Mouse (Mus musculus): ENCODE measurements around the gene Pop7. TPM values are rescaled to one million over a fixed set of nuclear protein-coding genes. Genes with fewer than 3 reads are reported as not detected.

Pop7 gene
- polyA plus RNA-seq, 1 experiment = 63.5 TPM

GRCm38 (mm10) chr5:137541768-137542540, 39.6 kb upstream of the Pop7 start:
- H3K36me3 ChIP-seq (ENCODE audit: control insufficient read depth, insufficient read depth) = no peaks in the 10 kb centered on the region
- no peak overlapping the region for H3K4me3 ChIP-seq (ENCODE audit: insufficient read depth, poor library complexity, severe bottlenecking)
- no peak overlapping the region for H3ac ChIP-seq (ENCODE audit: control insufficient read depth, insufficient read length, low read depth)
- H3K27me3 ChIP-seq (ENCODE audit: control insufficient read depth, insufficient read depth, insufficient read length) = peaks cover 10% of the 10 kb centered on the region
- H3K79me3 ChIP-seq (ENCODE audit: low read depth) = no peaks in the 10 kb centered on the region
- H3K79me2 ChIP-seq (ENCODE audit: control insufficient read depth, insufficient read depth) = no peaks in the 10 kb centered on the region
- TF ChIP-seq MAX (IDR thresholded peaks at IDR 0.05) (no peak), FOSL1 (IDR thresholded peaks at IDR 0.05; ENCODE audit: insufficient read depth, low read length, poor library complexity, severe bottlenecking) (no peak), CEBPB (IDR thresholded peaks at IDR 0.05; ENCODE audit: low read depth) (no peak), MYOD1 (IDR thresholded peaks at IDR 0.05; ENCODE audit: control insufficient read depth, insufficient read length, low read depth) (no peak), CTCF (IDR thresholded peaks at IDR 0.05; ENCODE audit: control insufficient read depth, insufficient read depth, insufficient read length) (no peak), MYOG (IDR thresholded peaks at IDR 0.05; ENCODE audit: control insufficient read depth, extremely low read depth, insufficient read length) (no peak), USF1 (IDR thresholded peaks at IDR 0.05; ENCODE audit: low read depth) (no peak)

- Histone ChIP-seq H3ac (ENCODE audit: control insufficient read depth, insufficient read length, low read depth) (no peak overlapping the region), H3K4me3 (ENCODE audit: insufficient read depth, poor library complexity, severe bottlenecking) (no peak overlapping the region), H3K27me3 (ENCODE audit: control insufficient read depth, insufficient read depth, insufficient read length) (peaks cover 10% of the 10 kb centered on the region), H3K36me3 (ENCODE audit: control insufficient read depth, insufficient read depth) (no peaks in the 10 kb centered on the region), H3K79me2 (ENCODE audit: control insufficient read depth, insufficient read depth) (no peaks in the 10 kb centered on the region), H3K79me3 (ENCODE audit: low read depth) (no peaks in the 10 kb centered on the region)
- TF ChIP-seq FOSL1 (IDR thresholded peaks at IDR 0.05; ENCODE audit: insufficient read depth, low read length, poor library complexity, severe bottlenecking) (no peak), CTCF (IDR thresholded peaks at IDR 0.05; ENCODE audit: control insufficient read depth, insufficient read depth, insufficient read length) (no peak), MYOG (IDR thresholded peaks at IDR 0.05; ENCODE audit: control insufficient read depth, extremely low read depth, insufficient read length) (no peak), CEBPB (IDR thresholded peaks at IDR 0.05; ENCODE audit: low read depth) (no peak), USF1 (IDR thresholded peaks at IDR 0.05; ENCODE audit: low read depth) (no peak), MAX (IDR thresholded peaks at IDR 0.05) (no peak), MYOD1 (IDR thresholded peaks at IDR 0.05; ENCODE audit: control insufficient read depth, insufficient read length, low read depth) (no peak)
Measured at GRCm38 (mm10) chr5:137540991-137541390, 38.7 kb upstream of the Pop7 start.

- no peaks in the 10 kb centered on the region for H3K36me3 ChIP-seq (ENCODE audit: control insufficient read depth, insufficient read depth)
- H3K27me3 ChIP-seq (ENCODE audit: control insufficient read depth, insufficient read depth, insufficient read length) = peaks cover 6% of the 10 kb centered on the region
- no peak overlapping the region for H3ac ChIP-seq (ENCODE audit: control insufficient read depth, insufficient read length, low read depth)
- no peaks in the 10 kb centered on the region for H3K79me3 ChIP-seq (ENCODE audit: low read depth)
- TF ChIP-seq USF1 (IDR thresholded peaks at IDR 0.05; ENCODE audit: low read depth) = no peak
- no peak for TF ChIP-seq MYOG (IDR thresholded peaks at IDR 0.05; ENCODE audit: control insufficient read depth, extremely low read depth, insufficient read length)
- TF ChIP-seq CEBPB (IDR thresholded peaks at IDR 0.05; ENCODE audit: low read depth) = no peak
- TF ChIP-seq CTCF (IDR thresholded peaks at IDR 0.05; ENCODE audit: control insufficient read depth, insufficient read depth, insufficient read length) = no peak
- no peak for TF ChIP-seq MYOD1 (IDR thresholded peaks at IDR 0.05; ENCODE audit: control insufficient read depth, insufficient read length, low read depth)
- TF ChIP-seq MAX (IDR thresholded peaks at IDR 0.05) = no peak
- no peak for TF ChIP-seq FOSL1 (IDR thresholded peaks at IDR 0.05; ENCODE audit: insufficient read depth, low read length, poor library complexity, severe bottlenecking)
- H3K4me3 ChIP-seq (ENCODE audit: insufficient read depth, poor library complexity, severe bottlenecking) = no peak overlapping the region
- no peaks in the 10 kb centered on the region for H3K79me2 ChIP-seq (ENCODE audit: control insufficient read depth, insufficient read depth)
Measured at GRCm38 (mm10) chr5:137539291-137539801, 37.0 kb upstream of the Pop7 start.

GRCm38 (mm10) chr5:137537461-137537860, 35.1 kb upstream of the Pop7 start:
- Histone ChIP-seq H3K4me3 (ENCODE audit: insufficient read depth, poor library complexity, severe bottlenecking) (no peak overlapping the region), H3K27me3 (ENCODE audit: control insufficient read depth, insufficient read depth, insufficient read length) (no peaks in the 10 kb centered on the region), H3K79me3 (ENCODE audit: low read depth) (peaks cover 3% of the 10 kb centered on the region), H3ac (ENCODE audit: control insufficient read depth, insufficient read length, low read depth) (no peak overlapping the region), H3K79me2 (ENCODE audit: control insufficient read depth, insufficient read depth) (peaks cover 5% of the 10 kb centered on the region), H3K36me3 (ENCODE audit: control insufficient read depth, insufficient read depth) (no peaks in the 10 kb centered on the region)
- TF ChIP-seq MYOD1 (IDR thresholded peaks at IDR 0.05; ENCODE audit: control insufficient read depth, insufficient read length, low read depth) (no peak), MAX (IDR thresholded peaks at IDR 0.05) (no peak), CTCF (IDR thresholded peaks at IDR 0.05; ENCODE audit: control insufficient read depth, insufficient read depth, insufficient read length) (no peak), FOSL1 (IDR thresholded peaks at IDR 0.05; ENCODE audit: insufficient read depth, low read length, poor library complexity, severe bottlenecking) (no peak), USF1 (IDR thresholded peaks at IDR 0.05; ENCODE audit: low read depth) (no peak), CEBPB (IDR thresholded peaks at IDR 0.05; ENCODE audit: low read depth) (no peak), MYOG (IDR thresholded peaks at IDR 0.05; ENCODE audit: control insufficient read depth, extremely low read depth, insufficient read length) (no peak)

GRCm38 (mm10) chr5:137535318-137535717, 33.0 kb upstream of the Pop7 start:
- TF ChIP-seq CTCF (IDR thresholded peaks at IDR 0.05; ENCODE audit: control insufficient read depth, insufficient read depth, insufficient read length) (no peak), MYOG (IDR thresholded peaks at IDR 0.05; ENCODE audit: control insufficient read depth, extremely low read depth, insufficient read length) (no peak)
- Histone ChIP-seq H3K79me3 (ENCODE audit: low read depth) (peaks cover 22% of the 10 kb centered on the region), H3K79me2 (ENCODE audit: control insufficient read depth, insufficient read depth) (peaks cover 26% of the 10 kb centered on the region), H3K27me3 (ENCODE audit: control insufficient read depth, insufficient read depth, insufficient read length) (no peaks in the 10 kb centered on the region), H3K36me3 (ENCODE audit: control insufficient read depth, insufficient read depth) (no peaks in the 10 kb centered on the region), H3K4me3 (ENCODE audit: insufficient read depth, poor library complexity, severe bottlenecking) (no peak overlapping the region), H3ac (ENCODE audit: control insufficient read depth, insufficient read length, low read depth) (no peak overlapping the region)

Data from C2C12 (cell line).